Mouse (Mus musculus): ENCODE data around the gene Lmo3. TPM values are rescaled to one million over a fixed set of nuclear protein-coding genes. Genes with fewer than 3 reads are reported as not detected.

Gene Lmo3
- total and polyA plus RNA-seq, 3 experiments: not detected

Other genes with a start within 250 kb of the Lmo3 start
- gene Igbp1b, start 76.6 kb upstream of the Lmo3 start, total RNA-seq (2012; rRNA removed): not detected in 2 replicates
- not detected for gene Igbp1b, start 76.6 kb upstream of the Lmo3 start, polyA plus RNA-seq (2012; ENCODE audit: insufficient read depth in 1 of 2, insufficient read length in 2 of 2, low read depth in 1 of 2, low replicate concordance in 2 of 2, missing spikeins in 1 of 2)

Measured in MEL (cell line).